Mouse (Mus musculus) CH12.LX (cell line): Measurements from ENCODE around the gene Snx17. TPM values are rescaled to one million over a fixed set of nuclear protein-coding genes. Genes with fewer than 3 reads are reported as not detected.

Experiments
- DNase-seq: peaks from one replicate; pipeline ENCODE4 v3.0.0-alpha.2; 2013; ENCODE audit errors: extremely low read depth
- H3K27ac ChIP-seq: 2 replicates; pipeline ENCODE4 v1.5.1; 2012; ENCODE audit warnings: low read depth, mild to moderate bottlenecking, control low read depth, moderate library complexity; ENCODE audit not compliant: insufficient read depth
- H3K27me3 ChIP-seq: replicated peaks from 2 replicates; pipeline ENCODE3; 2012; ENCODE audit warnings: inconsistent platforms
- H3K36me3 ChIP-seq, 2 experiments: replicated peaks in 1 of 2; 2 replicates each; pipeline versions ENCODE3 to v1.6.1; 2012; ENCODE audit warnings: inconsistent platforms in 1 of 2, low read length in 1 of 2, mild to moderate bottlenecking in 1 of 2, mixed read lengths in 1 of 2, moderate library complexity in 1 of 2; ENCODE audit not compliant: control insufficient read depth in 1 of 2, insufficient read depth in 1 of 2
- H3K4me1 ChIP-seq, 2 experiments: 2 replicates each; pipeline ENCODE4 v1.6.1; 2012; ENCODE audit warnings: inconsistent platforms in 1 of 2, moderate library complexity in 1 of 2; ENCODE audit not compliant: insufficient read depth in 2 of 2, control insufficient read depth in 1 of 2
- H3K4me2 ChIP-seq: 2 replicates; pipeline ENCODE4 v1.6.1; 2012; ENCODE audit warnings: low read depth, mild to moderate bottlenecking, control low read depth; ENCODE audit not compliant: poor library complexity, insufficient read depth, severe bottlenecking
- H3K4me3 ChIP-seq, 3 experiments: fragments of 150-350 bp in 1 of 3; sonication (generic) in 1 of 3; replicated peaks in 1 of 3; 2 replicates each; pipeline versions ENCODE3 to v1.5.1; 2011 to 2012; ENCODE audit warnings: low read depth in 2 of 3, low read length in 2 of 3, mild to moderate bottlenecking in 2 of 3, moderate library complexity in 2 of 3, control low read depth in 1 of 3, improper control_type of control experiment in 1 of 3, inconsistent platforms in 1 of 3, mixed read lengths in 1 of 3; ENCODE audit not compliant: poor library complexity in 1 of 3
- H3K79me2 ChIP-seq: replicated peaks from 2 replicates; pipeline ENCODE4 v1.6.1; 2012; ENCODE audit warnings: mild to moderate bottlenecking, moderate library complexity; ENCODE audit not compliant: control insufficient read depth, poor library complexity, insufficient read depth, severe bottlenecking; ENCODE audit errors: extremely low read depth
- H3K9ac ChIP-seq: 2 replicates; pipeline ENCODE4 v1.6.1; 2012; ENCODE audit warnings: low read depth, mild to moderate bottlenecking, control low read depth, moderate library complexity; ENCODE audit not compliant: insufficient read depth
- H3K9me3 ChIP-seq: replicated peaks from 2 replicates; pipeline ENCODE3; 2012; ENCODE audit warnings: low read length, inconsistent platforms, mixed read lengths
- BHLHE40 ChIP-seq: IDR thresholded peaks from 2 replicates; pipeline ENCODE4 v1.6.1; 2011; ENCODE audit warnings: mild to moderate bottlenecking, low read depth, low read length, improper control_type of control experiment
- CHD1 ChIP-seq: IDR thresholded peaks from 2 replicates; pipeline ENCODE4 v1.6.1; 2012; ENCODE audit warnings: low read depth, low read length, improper control_type of control experiment, inconsistent platforms
- CHD2 ChIP-seq: IDR thresholded peaks from 2 replicates; pipeline ENCODE4 v1.6.1; 2011; ENCODE audit warnings: low read length, improper control_type of control experiment
- ELF1 ChIP-seq: IDR thresholded peaks from 2 replicates; pipeline ENCODE4 v1.6.1; 2014; ENCODE audit warnings: low read depth, mild to moderate bottlenecking, inconsistent platforms, low read length, improper control_type of control experiment
- ETS1 ChIP-seq: conservative IDR thresholded peaks from 2 replicates; pipeline ENCODE4 v1.6.1; 2012; ENCODE audit warnings: low read depth, mild to moderate bottlenecking, inconsistent platforms, low read length, improper control_type of control experiment, moderate library complexity
- GABPA ChIP-seq: IDR thresholded peaks from 2 replicates; pipeline ENCODE4 v1.6.1; 2012; ENCODE audit warnings: low read depth, low read length, improper control_type of control experiment, inconsistent platforms; ENCODE audit not compliant: insufficient replicate concordance
- IRF4 ChIP-seq: IDR thresholded peaks from 2 replicates; pipeline ENCODE4 v1.6.1; 2014; ENCODE audit warnings: low read depth, mild to moderate bottlenecking, inconsistent platforms, low read length, improper control_type of control experiment
- MAX ChIP-seq: IDR thresholded peaks from 2 replicates; pipeline ENCODE4 v1.6.1; 2011; ENCODE audit warnings: low read length, improper control_type of control experiment
- MAZ ChIP-seq: IDR thresholded peaks from 2 replicates; pipeline ENCODE4 v1.6.1; 2012; ENCODE audit warnings: low read depth, mild to moderate bottlenecking, inconsistent platforms, low read length, improper control_type of control experiment, moderate library complexity
- MXI1 ChIP-seq: IDR thresholded peaks from 2 replicates; pipeline ENCODE4 v1.6.1; 2011; ENCODE audit warnings: mild to moderate bottlenecking, low read depth, low read length, improper control_type of control experiment
- NELFE ChIP-seq: IDR thresholded peaks from 2 replicates; pipeline ENCODE4 v1.6.1; 2011; ENCODE audit warnings: low read depth, low read length, improper control_type of control experiment
- NRF1 ChIP-seq: IDR thresholded peaks from 2 replicates; pipeline ENCODE4 v1.6.1; 2014; ENCODE audit warnings: low read depth, mild to moderate bottlenecking, inconsistent platforms, low read length, improper control_type of control experiment, moderate library complexity
- POLR2A ChIP-seq: IDR thresholded peaks from 2 replicates; pipeline ENCODE4 v1.6.1; 2011; ENCODE audit warnings: low read depth, mild to moderate bottlenecking, improper control_type of control experiment, low read length
- RAD21 ChIP-seq: IDR thresholded peaks from 2 replicates; pipeline ENCODE4 v1.6.1; 2011; ENCODE audit warnings: low read depth, mild to moderate bottlenecking, low read length, improper control_type of control experiment, moderate library complexity
- SIN3A ChIP-seq: IDR thresholded peaks from 2 replicates; pipeline ENCODE4 v1.6.1; 2012; ENCODE audit warnings: low read length, improper control_type of control experiment, inconsistent platforms
- SMC3 ChIP-seq: IDR thresholded peaks from 2 replicates; pipeline ENCODE4 v1.6.1; 2011; ENCODE audit warnings: low read depth, low read length, improper control_type of control experiment
- TBP ChIP-seq: conservative IDR thresholded peaks from 2 replicates; pipeline ENCODE4 v1.6.1; 2011; ENCODE audit warnings: low read depth, low read length, improper control_type of control experiment
- TCF12 ChIP-seq: IDR thresholded peaks from 2 replicates; pipeline ENCODE4 v1.6.1; 2014; ENCODE audit warnings: low read depth, mild to moderate bottlenecking, inconsistent platforms, low read length, improper control_type of control experiment
- UBTF ChIP-seq: IDR thresholded peaks from 2 replicates; pipeline ENCODE4 v1.6.1; 2012; ENCODE audit warnings: low read depth, mild to moderate bottlenecking, inconsistent platforms, low read length, improper control_type of control experiment, moderate library complexity
- dilution Hi-C: fragments of 300-500 bp; cut with MboI; formaldehyde crosslinking; loops from 2 replicates; pipeline ENCODE4 v1.14.3; 2020; ENCODE audit warnings: low sequenced_read_pairs; ENCODE audit not compliant: extremely low pct_unique_long_range_greater_than_20kb, extremely low pct_ligation_motif_present
- in situ Hi-C: fragments of 300-500 bp; cut with MboI; formaldehyde crosslinking; loops from 3 replicates; pipeline ENCODE4 v1.14.3; 2019; ENCODE audit warnings: low sequenced_read_pairs, low pct_ligation_motif_present, low pct_unique_long_range_greater_than_20kb, mixed read lengths
- polyA plus RNA-seq: library from polyadenylated mRNA; unstranded; fragments of >175 nt; gene quantifications from 2 replicates; pipeline ENCODE4 v1.2.1, GENCODE M21; 2012; ENCODE audit warnings: low read depth; ENCODE audit not compliant: insufficient read length
- total RNA-seq, 2 experiments: library from RNA; depleted of rRNA; stranded (reverse); fragments of 300-350 nt in 1 of 2; fragments of >200 nt in 1 of 2; gene quantifications; 2 replicates each; pipeline ENCODE4 v1.2.3; 2012 to 2014

Snx17 gene
- total and polyA plus RNA-seq, 3 experiments = 56.7 to 63.9 (median 61.5) TPM

DNA sequence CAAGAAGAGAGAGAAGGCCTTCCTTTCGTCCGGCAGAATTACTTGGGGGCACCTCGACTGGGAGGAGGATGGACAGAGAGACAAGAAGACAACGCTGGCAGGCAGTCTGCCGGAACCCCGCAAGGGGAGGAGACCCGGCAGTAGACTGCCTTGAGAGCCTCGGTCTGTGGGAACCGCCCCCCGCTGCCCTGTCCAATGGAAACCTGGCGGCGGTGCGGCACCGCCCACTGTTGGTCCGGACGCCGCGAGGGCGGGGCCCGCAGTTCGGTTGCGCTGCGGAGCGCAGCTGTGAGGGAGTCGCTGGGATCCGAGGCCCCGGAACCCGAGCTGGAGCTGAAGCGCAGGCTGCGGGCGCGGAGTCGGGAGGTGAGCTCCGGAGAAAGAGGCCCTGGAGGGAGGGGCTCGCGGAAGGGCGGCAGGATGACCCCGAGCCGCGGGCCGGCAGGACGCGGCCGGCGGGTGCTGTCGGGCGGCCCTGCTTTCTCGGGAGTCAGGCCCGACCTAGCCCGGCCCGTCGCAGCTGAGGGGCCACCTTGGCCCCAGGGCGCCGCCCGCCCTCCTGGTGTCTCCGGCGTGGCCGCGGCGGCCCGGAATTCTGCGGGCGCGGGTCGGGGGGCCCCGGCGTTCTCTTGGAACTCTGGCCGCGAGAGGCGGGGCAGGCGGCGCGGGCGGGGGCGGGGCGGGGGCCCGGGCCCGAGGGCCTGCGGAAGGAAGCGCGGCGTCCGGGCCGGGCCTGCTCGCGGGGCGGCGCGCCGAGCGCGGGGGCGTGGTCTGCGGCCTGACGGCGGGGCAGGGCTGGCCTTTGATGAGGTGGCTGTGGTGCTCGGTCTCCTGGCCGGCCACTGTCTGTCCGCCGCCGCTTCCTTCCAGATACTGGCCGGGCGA lies 47.9 kb downstream of the Snx17 start, which contains the start of the genes Nrbp1 and Gm9970:
Gene Nrbp1, plus strand, starts transcription at position 228 of the 885 bp plus-strand sequence.
Gene Gm9970, minus strand, starts transcription at position 596 of the 885 bp plus-strand sequence.
- Histone ChIP-seq H3K27me3 (peaks cover 4% of the 10 kb centered on the region), H3K27ac (peak within 1 kb of the TSS; percentile 72), H3K79me2 (peaks cover 19% of the 10 kb centered on the region), H3K9me3 (no peaks in the 10 kb centered on the region), H3K9ac (peak within 1 kb of the TSS; percentile 93), H3K4me2 (peak within 1 kb of the TSS; percentile 52), H3K4me3 (peak within 1 kb of the TSS; percentile 66 to 87 (median 85)), H3K4me1 (peaks cover 0 to 10% of the 10 kb centered on the region in 2 experiments; a peak in 2 of 4 replicates), H3K36me3 (peaks cover 21 to 26% of the 10 kb centered on the region in 2 experiments)
- dilution Hi-C loops = no loop called here
- in situ Hi-C loops = no loop called here
- TF ChIP-seq TBP (peak; percentile 75; the same call in 1 of the 2 replicates), NRF1 (peak; percentile 41; the same call in 1 of the 2 replicates), SIN3A (peak; percentile 42; the same call in 1 of the 2 replicates), CHD2 (no peak; the same call in 1 of the 2 replicates), POLR2A (peak; percentile 96), SMC3 (no peak), GABPA (no peak), NELFE (peak; percentile 80), UBTF (0 out of 2 replicates have a peak, but pooled peaks have one; percentile 67), ETS1 (no peak), MAX (no peak), TCF12 (peak; percentile 66), MAZ (peak; percentile 21; the same call in 1 of the 2 replicates), RAD21 (no peak), MXI1 (peak; percentile 37), ELF1 (peak; percentile 82), BHLHE40 (no peak)
- peak; percentile 95 for DNase-seq

GRCm38 (mm10) chr5:31241522-31242034 lies 48.6 kb downstream of the Snx17 start:
- in situ Hi-C loops (no loop called here), dilution Hi-C loops (no loop called here)
- no peaks in the 10 kb centered on the region for H3K9me3 ChIP-seq
- peak overlapping the region; percentile 35 for H3K9ac ChIP-seq
- no peak overlapping the region for H3K27ac ChIP-seq
- H3K4me1 ChIP-seq = peaks cover 0 to 10% of the 10 kb centered on the region in 2 experiments; a peak in 2 of 4 replicates
- H3K79me2 ChIP-seq = peaks cover 19% of the 10 kb centered on the region
- H3K27me3 ChIP-seq = peaks cover 2% of the 10 kb centered on the region
- peak overlapping the region; percentile 52 for H3K4me2 ChIP-seq
- H3K4me3 ChIP-seq = peak overlapping the region; percentile 63 to 87 (median 85)
- TF ChIP-seq NELFE = peak; percentile 10; the same call in 1 of the 2 replicates
- peak; percentile 3; the same call in 1 of the 2 replicates for TF ChIP-seq MXI1
- peak; percentile 19; the same call in 1 of the 2 replicates for TF ChIP-seq IRF4
- TF ChIP-seq CHD1 = no peak
- DNase-seq = no peak
- peaks cover 27 to 33% of the 10 kb centered on the region in 2 experiments for H3K36me3 ChIP-seq
